Mouse (Mus musculus) gastrocnemius, postnatal 25 days (tissue): Measurements from ENCODE around the gene Zgpat. TPM values are rescaled to one million over a fixed set of nuclear protein-coding genes. Genes with fewer than 3 reads are reported as not detected.
A peak's percentile ranks its signal among the peaks of the same experiment; 100 is the strongest.

ENCODE experiments used
- DNase-seq: peaks from one replicate; pipeline ENCODE4 v3.0.0; 2022
- long read RNA-seq, 2 experiments: library from polyadenylated mRNA; stranded (forward); transcript quantifications; one replicate each; pipeline ENCODE4 v2.0.0; 2021
- total RNA-seq, 2 experiments: library from RNA; stranded (reverse); gene quantifications; 1 replicate in 1 of 2; 2 replicates in 1 of 2; pipeline ENCODE4 v1.2.3; 2021

Gene Zgpat
- 10 to 100 TPM; 12.8 to 13.1 TPM for total RNA-seq
- long read RNA-seq, experiment 1, transcript Zgpat-202 (6 exons, 2,072 nt) = major isoform, 7 of 10 reads
- long read RNA-seq, experiment 1, partial matches to known transcripts = 2 of 10 reads
- long read RNA-seq, experiment 1, other reads (novel, unspliced or antisense) = 0 of 10 reads
- long read RNA-seq, experiment 2, transcript Zgpat-202 (6 exons, 2,072 nt) = major isoform, 11 of 12 reads
- long read RNA-seq, experiment 2, partial matches to known transcripts = 0 of 12 reads
- long read RNA-seq, experiment 2, other reads (novel, unspliced or antisense) = 1 of 12 reads

- peak; percentile 88 for DNase-seq
These were observed at the start of gene Zgpat, which contains the start of gene Arfrp1 for GRCm38 (mm10) chr2:181364860-181365596. Zgpat (plus strand) TSS chr2:181364928. Arfrp1 (minus strand) TSS chr2:181365404.

GRCm38 (mm10) chr2:181319248-181320102 lies 45.3 kb upstream of the Zgpat start, which contains the start of gene Rtel1:
Rtel1 (plus strand) TSS chr2:181319739.
- DNase-seq = peak; percentile 71

GRCm38 (mm10) chr2:181320103-181320499 lies 44.6 kb upstream of the Zgpat start:
- DNase-seq = no peak

GRCm38 (mm10) chr2:181322136-181322535 lies 42.6 kb upstream of the Zgpat start:
- no peak for DNase-seq

GRCm38 (mm10) chr2:181326098-181326497 lies 38.6 kb upstream of the Zgpat start:
- no peak for DNase-seq

GRCm38 (mm10) chr2:181332542-181332941 lies 32.2 kb upstream of the Zgpat start:
- DNase-seq = no peak

- peak; percentile 28 for DNase-seq
These were observed 30.7 kb upstream of the Zgpat start for GRCm38 (mm10) chr2:181334023-181334422.

- DNase-seq = no peak
These were observed 24.3 kb upstream of the Zgpat start for GRCm38 (mm10) chr2:181340426-181340825.

- no peak for DNase-seq
These were observed 22.0 kb upstream of the Zgpat start for GRCm38 (mm10) chr2:181342766-181343165.

- no peak for DNase-seq
These were observed 7.9 kb upstream of the Zgpat start for GRCm38 (mm10) chr2:181356780-181357179.

GRCm38 (mm10) chr2:181363946-181364345 lies 782 bp upstream of the Zgpat start:
- no peak for DNase-seq

GRCm38 (mm10) chr2:181364487-181364859 lies 255 bp upstream of the Zgpat start:
- no peak for DNase-seq

GRCm38 (mm10) chr2:181365655-181366075 lies 937 bp downstream of the Zgpat start:
- no peak for DNase-seq

- DNase-seq = no peak
These were observed 5.3 kb downstream of the Zgpat start for GRCm38 (mm10) chr2:181370001-181370400.

- no peak for DNase-seq
These were observed 11.1 kb downstream of the Zgpat start for GRCm38 (mm10) chr2:181375787-181376186.

GRCm38 (mm10) chr2:181377230-181377629 lies 12.5 kb downstream of the Zgpat start:
- DNase-seq = no peak

- DNase-seq = no peak
These were observed 14.0 kb downstream of the Zgpat start for GRCm38 (mm10) chr2:181378701-181379100.

GRCm38 (mm10) chr2:181379778-181380177 lies 15.1 kb downstream of the Zgpat start, which contains the start of gene Lime1:
Lime1 (plus strand) TSS chr2:181380078.
- no peak for DNase-seq

- DNase-seq = no peak
These were observed 15.5 kb downstream of the Zgpat start for GRCm38 (mm10) chr2:181380251-181380650.

GRCm38 (mm10) chr2:181381107-181381506 lies 16.4 kb downstream of the Zgpat start:
- DNase-seq = no peak

- DNase-seq = no peak
These were observed 17.0 kb downstream of the Zgpat start for GRCm38 (mm10) chr2:181381631-181382306.

GRCm38 (mm10) chr2:181384463-181384862 lies 19.7 kb downstream of the Zgpat start:
- DNase-seq = no peak
